Mouse (Mus musculus) liver, embryonic 15.5 days (tissue): Measurements from ENCODE around the gene Trib3. TPM values are rescaled to one million over a fixed set of nuclear protein-coding genes. Genes with fewer than 3 reads are reported as not detected.
A peak's percentile ranks its signal among the peaks of the same experiment; 100 is the strongest.
"Not testable (repeated sequence)": the region's sequence is repeated elsewhere in the genome, so short reads cannot be mapped to it uniquely, and the experiment has no call there.

Experiments used
- ATAC-seq: fragments of 200-750 bp; cut with Nextera tagmentation; 2 replicates; pipeline ENCODE4 v1.8.0; 2017; ENCODE audit warnings: moderate number of reproducible peaks, mild to moderate bottlenecking, moderate library complexity; ENCODE audit not compliant: insufficient read depth
- H3K27ac ChIP-seq: fragments of 300-500 bp; sonication (generic); replicated peaks from 2 replicates; pipeline ENCODE4 v1.5.1; 2015; ENCODE audit warnings: mild to moderate bottlenecking, inconsistent platforms
- H3K27me3 ChIP-seq: fragments of 300-500 bp; sonication (generic); 2 replicates; pipeline ENCODE4 v1.6.1; 2015; ENCODE audit warnings: mild to moderate bottlenecking, inconsistent platforms
- H3K36me3 ChIP-seq: fragments of 300-500 bp; sonication (generic); replicated peaks from 2 replicates; pipeline ENCODE4 v1.6.1; 2015; ENCODE audit warnings: moderate library complexity, mild to moderate bottlenecking, inconsistent platforms
- H3K4me1 ChIP-seq: fragments of 300-500 bp; sonication (generic); replicated peaks from 2 replicates; pipeline ENCODE4 v1.6.1; 2015; ENCODE audit warnings: inconsistent platforms
- H3K4me2 ChIP-seq: fragments of 300-500 bp; sonication (generic); 2 replicates; pipeline ENCODE4 v1.6.1; 2015; ENCODE audit warnings: moderate library complexity, mild to moderate bottlenecking, inconsistent platforms
- H3K4me3 ChIP-seq: fragments of 300-500 bp; sonication (generic); replicated peaks from 2 replicates; pipeline ENCODE4 v1.5.1; 2015; ENCODE audit warnings: mild to moderate bottlenecking, inconsistent platforms
- H3K9ac ChIP-seq: fragments of 300-500 bp; sonication (generic); 2 replicates; pipeline ENCODE4 v1.6.1; 2015; ENCODE audit warnings: moderate library complexity, mild to moderate bottlenecking, inconsistent platforms
- H3K9me3 ChIP-seq: fragments of 300-500 bp; sonication (generic); replicated peaks from 2 replicates; pipeline ENCODE4 v1.6.1; 2016; ENCODE audit warnings: inconsistent platforms
- whole genome bisulfite sequencing: fragments of 180-500 bp; shearing (Covaris S2); methylation state at CpG from one replicate; pipeline ENCODE4 v1.1.7; 2015; ENCODE audit warnings: mixed read lengths; ENCODE audit not compliant: insufficient replicate concordance; 5-methylcytosine and 5-hydroxymethylcytosine counted together
- polyA plus RNA-seq: library from polyadenylated mRNA; unstranded; fragments of >200 nt; fragmentation: Nextera tagmentation; extraction: Ambion mirVana; gene quantifications from 2 replicates; pipeline ENCODE4 v1.2.1, GENCODE M21; 2015

The Trib3 gene
- polyA plus RNA-seq, 1 experiment from 2014 or later = 4.4 TPM

GRCm38 (mm10) chr2:152367917-152368316 lies 24.1 kb upstream of the Trib3 start:
- peaks cover 10% of the 10 kb centered on the region for H3K4me1 ChIP-seq
- no peak overlapping the region for H3K4me3 ChIP-seq
- H3K9ac ChIP-seq = no peak overlapping the region
- WGBS = 63% methylated on average over 5 of the region's 5 CpGs
- no peak overlapping the region for H3K4me2 ChIP-seq
- no peaks in the 10 kb centered on the region for H3K9me3 ChIP-seq
- no peak overlapping the region for H3K27ac ChIP-seq
- H3K36me3 ChIP-seq = no peaks in the 10 kb centered on the region
- H3K27me3 ChIP-seq = peaks cover 35% of the 10 kb centered on the region; the same call in 1 of the 2 replicates
- ATAC-seq = no peak

- 7% methylated on average over 17 of the region's 17 CpGs for WGBS
- H3K9me3 ChIP-seq = no peaks in the 10 kb centered on the region
- H3K4me2 ChIP-seq = peak overlapping the region; percentile 50
- no peak overlapping the region for H3K9ac ChIP-seq
- peak; percentile 75 for ATAC-seq
- 0 out of 2 replicates have a peak overlapping the region, but pooled peaks have one; percentile 9 for H3K27ac ChIP-seq
- H3K27me3 ChIP-seq = peaks cover 6% of the 10 kb centered on the region; the same call in 1 of the 2 replicates
- no peaks in the 10 kb centered on the region for H3K36me3 ChIP-seq
- peaks cover 10% of the 10 kb centered on the region for H3K4me1 ChIP-seq
- H3K4me3 ChIP-seq = no peak overlapping the region
These were observed 19.7 kb upstream of the Trib3 start for GRCm38 (mm10) chr2:152363245-152364147.

GRCm38 (mm10) chr2:152361193-152361592 lies 17.4 kb upstream of the Trib3 start:
- WGBS = 74% methylated on average over 8 of the region's 8 CpGs
- H3K4me3 ChIP-seq = no peak overlapping the region
- peaks cover 10% of the 10 kb centered on the region for H3K4me1 ChIP-seq
- no peak overlapping the region for H3K27ac ChIP-seq
- H3K4me2 ChIP-seq = no peak overlapping the region
- H3K27me3 ChIP-seq = no peaks in the 10 kb centered on the region
- no peak for ATAC-seq
- H3K9me3 ChIP-seq = no peaks in the 10 kb centered on the region
- no peaks in the 10 kb centered on the region for H3K36me3 ChIP-seq
- no peak overlapping the region for H3K9ac ChIP-seq

- Histone ChIP-seq H3K4me2 (no peak overlapping the region), H3K36me3 (no peaks in the 10 kb centered on the region), H3K9me3 (no peaks in the 10 kb centered on the region), H3K4me1 (peaks cover 10% of the 10 kb centered on the region), H3K4me3 (no peak overlapping the region), H3K27me3 (no peaks in the 10 kb centered on the region), H3K27ac (no peak overlapping the region), H3K9ac (no peak overlapping the region)
- 17% methylated on average over 7 of the region's 7 CpGs for WGBS
- 0 out of 2 replicates have a peak, but pooled peaks have one; percentile 17 for ATAC-seq
These were observed 16.5 kb upstream of the Trib3 start for GRCm38 (mm10) chr2:152360271-152360775.

- no peak for ATAC-seq
- Histone ChIP-seq H3K4me2 (no peak overlapping the region), H3K27ac (no peak overlapping the region), H3K9ac (no peak overlapping the region), H3K9me3 (no peaks in the 10 kb centered on the region), H3K27me3 (no peaks in the 10 kb centered on the region), H3K4me3 (no peak overlapping the region), H3K4me1 (peaks cover 10% of the 10 kb centered on the region), H3K36me3 (no peaks in the 10 kb centered on the region)
- WGBS = 33% methylated on average over 5 of the region's 5 CpGs
These were observed 15.8 kb upstream of the Trib3 start for GRCm38 (mm10) chr2:152359616-152360015.

- ATAC-seq, H3K27me3 ChIP-seq, H3K27ac ChIP-seq, H3K4me1 ChIP-seq, H3K4me3 ChIP-seq, H3K36me3 ChIP-seq, H3K9ac ChIP-seq, H3K4me2 ChIP-seq, H3K9me3 ChIP-seq: not testable (repeated sequence)
- 68% methylated on average over 5 of the region's 5 CpGs for WGBS
These were observed 15.1 kb upstream of the Trib3 start for GRCm38 (mm10) chr2:152358977-152359376.

GRCm38 (mm10) chr2:152357254-152357653 lies 13.4 kb upstream of the Trib3 start:
- Histone ChIP-seq H3K27ac (no peak overlapping the region), H3K36me3 (no peaks in the 10 kb centered on the region), H3K4me3 (no peak overlapping the region), H3K4me2 (no peak overlapping the region), H3K9me3 (no peaks in the 10 kb centered on the region), H3K27me3 (no peaks in the 10 kb centered on the region), H3K4me1 (peaks cover 4% of the 10 kb centered on the region; the same call in 1 of the 2 replicates), H3K9ac (no peak overlapping the region)
- 72% methylated on average over 3 of the region's 3 CpGs for WGBS
- no peak for ATAC-seq

GRCm38 (mm10) chr2:152349842-152350540 lies 6.2 kb upstream of the Trib3 start:
- H3K27me3 ChIP-seq = no peaks in the 10 kb centered on the region
- no peaks in the 10 kb centered on the region for H3K9me3 ChIP-seq
- no peak overlapping the region for H3K4me3 ChIP-seq
- no peak overlapping the region for H3K4me2 ChIP-seq
- no peaks in the 10 kb centered on the region for H3K36me3 ChIP-seq
- H3K9ac ChIP-seq = no peak overlapping the region
- 0 out of 2 replicates have a peak, but pooled peaks have one; percentile 19 for ATAC-seq
- WGBS = 65% methylated on average over 8 of the region's 8 CpGs
- peaks cover 44% of the 10 kb centered on the region for H3K4me1 ChIP-seq
- H3K27ac ChIP-seq = 0 out of 2 replicates have a peak overlapping the region, but pooled peaks have one; percentile 14

- H3K9me3 ChIP-seq = no peaks in the 10 kb centered on the region
- H3K36me3 ChIP-seq = no peaks in the 10 kb centered on the region
- 61% methylated on average over 6 of the region's 6 CpGs for whole genome bisulfite sequencing
- no peak for ATAC-seq
- no peaks in the 10 kb centered on the region for H3K27me3 ChIP-seq
- H3K4me1 ChIP-seq = peaks cover 50% of the 10 kb centered on the region
- no peak overlapping the region for H3K9ac ChIP-seq
- H3K4me3 ChIP-seq = no peak overlapping the region
- H3K27ac ChIP-seq = 0 out of 2 replicates have a peak overlapping the region, but pooled peaks have one; percentile 14
- no peak overlapping the region for H3K4me2 ChIP-seq
These were observed 5.4 kb upstream of the Trib3 start for GRCm38 (mm10) chr2:152349205-152349604.

- Histone ChIP-seq H3K9me3 (no peaks in the 10 kb centered on the region), H3K36me3 (no peaks in the 10 kb centered on the region), H3K4me2 (no peak overlapping the region), H3K4me3 (no peak overlapping the region), H3K9ac (no peak overlapping the region), H3K4me1 (peaks cover 64% of the 10 kb centered on the region), H3K27me3 (peaks cover 6% of the 10 kb centered on the region; the same call in 1 of the 2 replicates), H3K27ac (peak overlapping the region; percentile 80)
- WGBS = 68% methylated on average over 2 of the region's 2 CpGs
- ATAC-seq = no peak
These were observed 3.9 kb upstream of the Trib3 start for GRCm38 (mm10) chr2:152347722-152348121.
